Mouse (Mus musculus): ENCODE measurements around the gene Col8a2. TPM values are rescaled to one million over a fixed set of nuclear protein-coding genes. Genes with fewer than 3 reads are reported as not detected.

Gene Col8a2
- polyA plus RNA-seq, 1 experiment: 0.50 TPM

- no peak for DNase-seq (ENCODE audit: extremely low spot score in 1 of 2, low spot score in 1 of 2)
Measured at GRCm38 (mm10) chr4:126324861-126325260, 38.3 kb downstream of the Col8a2 start.

- no peak for DNase-seq (ENCODE audit: extremely low spot score in 1 of 2, low spot score in 1 of 2)
Measured at GRCm38 (mm10) chr4:126325281-126325861, 38.8 kb downstream of the Col8a2 start, which contains the start of gene Tekt2. TSS of gene Tekt2 (minus strand) at chr4:126325688.

- DNase-seq (ENCODE audit: extremely low spot score in 1 of 2, low spot score in 1 of 2): no peak
Measured at GRCm38 (mm10) chr4:126326036-126326435, 39.4 kb downstream of the Col8a2 start.

- DNase-seq (ENCODE audit: extremely low spot score in 1 of 2, low spot score in 1 of 2): no peak
Measured at GRCm38 (mm10) chr4:126330295-126330694, 43.7 kb downstream of the Col8a2 start.

DNA sequence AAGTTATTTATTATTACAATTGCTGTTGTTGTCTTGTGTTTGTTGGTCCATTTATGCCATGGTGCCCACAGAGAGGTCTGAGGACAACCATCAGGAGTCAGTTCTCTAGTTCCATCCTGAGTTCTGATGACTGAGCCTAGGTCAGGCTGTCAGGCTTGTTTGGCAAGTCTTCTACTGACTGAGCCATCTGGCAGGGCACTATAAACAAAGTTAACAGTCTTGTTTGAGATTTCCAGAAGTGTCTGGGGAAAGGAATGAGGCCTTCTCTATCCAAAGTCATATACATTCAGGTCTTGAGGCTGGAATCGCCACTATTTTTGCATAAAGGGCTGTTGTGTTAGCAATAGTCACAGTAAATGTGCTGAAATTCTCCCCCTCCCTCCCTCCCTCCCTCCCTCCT, 45.2 kb downstream of the Col8a2 start:
- DNase-seq (ENCODE audit: extremely low spot score in 1 of 2, low spot score in 1 of 2): no peak

GRCm38 (mm10) chr4:126332358-126332757, 45.8 kb downstream of the Col8a2 start:
- no peak for DNase-seq (ENCODE audit: extremely low spot score in 1 of 2, low spot score in 1 of 2)

DNA sequence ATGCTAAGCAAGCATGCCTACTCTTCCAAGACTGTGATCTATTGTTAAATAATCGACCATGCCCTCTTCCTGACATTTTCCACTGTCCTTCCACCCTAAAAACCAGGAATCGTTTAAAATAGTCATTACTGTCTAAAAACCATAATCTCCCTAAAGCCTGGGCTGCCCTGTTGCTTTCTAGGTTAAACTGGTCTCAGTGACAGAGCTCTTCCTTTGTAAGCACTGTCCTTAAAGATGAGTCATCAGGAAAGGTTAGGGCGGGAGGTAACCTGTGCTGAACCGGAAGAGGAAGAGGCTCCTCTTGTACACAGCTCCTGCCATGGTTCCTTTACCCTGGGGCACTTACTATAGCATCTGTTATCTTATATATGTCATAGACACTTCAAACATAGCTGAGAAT, 52.9 kb downstream of the Col8a2 start:
- no peak for DNase-seq (ENCODE audit: extremely low spot score in 1 of 2, low spot score in 1 of 2)

DNA sequence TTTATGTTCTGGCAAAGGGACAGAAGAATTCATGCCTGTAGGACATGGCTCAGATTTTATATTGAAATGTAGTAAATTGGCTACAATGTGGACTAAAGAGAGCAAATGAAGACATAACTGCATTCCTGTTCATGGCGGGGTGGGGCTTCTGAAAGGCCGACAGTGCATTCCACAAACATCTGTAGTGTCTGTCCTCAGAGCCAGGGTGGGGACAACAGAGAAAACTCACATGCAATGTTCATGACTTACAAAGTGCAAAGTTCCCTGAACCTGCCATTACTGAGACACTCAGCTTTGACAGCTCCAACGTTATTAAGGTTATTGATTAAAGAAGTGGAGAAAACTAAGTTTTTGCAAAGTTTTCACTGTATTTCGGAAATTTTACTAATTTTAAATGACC, 56.9 kb downstream of the Col8a2 start:
- no peak for DNase-seq (ENCODE audit: extremely low spot score in 1 of 2, low spot score in 1 of 2)

- DNase-seq (ENCODE audit: extremely low spot score in 1 of 2, low spot score in 1 of 2): no peak
Measured at GRCm38 (mm10) chr4:126360069-126360468, 73.5 kb downstream of the Col8a2 start.

Other genes starting within 250 kb of the Col8a2 start
- 76.9 and 82.6 TPM in 2 replicates for gene Mrps15, start 239.9 kb upstream of the Col8a2 start, polyA plus RNA-seq (2012; rRNA removed)
- gene Oscp1, start 228.2 kb upstream of the Col8a2 start, polyA plus RNA-seq (2012; rRNA removed): 19.7 and 22.3 TPM in 2 replicates
- gene Lsm10, start 190.2 kb upstream of the Col8a2 start, polyA plus RNA-seq (2012; rRNA removed): 25.3 and 26.7 TPM in 2 replicates
- 18.9 and 22.2 TPM in 2 replicates for gene Stk40, start 182.8 kb upstream of the Col8a2 start, polyA plus RNA-seq (2012; rRNA removed)
- 8.6 and 9.3 TPM in 2 replicates for gene Eva1b, start 139.0 kb upstream of the Col8a2 start, polyA plus RNA-seq (2012; rRNA removed)
- 1.0 TPM in 2 replicates for gene Sh3d21, start 123.3 kb upstream of the Col8a2 start, polyA plus RNA-seq (2012; rRNA removed)
- 95.8 and 103 TPM in 2 replicates for gene Thrap3, start 84.0 kb upstream of the Col8a2 start, polyA plus RNA-seq (2012; rRNA removed)
- gene Map7d1, start 30.4 kb upstream of the Col8a2 start, polyA plus RNA-seq (2012; rRNA removed): 201 and 206 TPM in 2 replicates
- 110 and 111 TPM in 2 replicates for gene Trappc3, start 24.5 kb upstream of the Col8a2 start, polyA plus RNA-seq (2012; rRNA removed)
- gene Adprhl2, start 34.9 kb downstream of the Col8a2 start, polyA plus RNA-seq (2012; rRNA removed): 41.7 and 41.8 TPM in 2 replicates
- 5.5 and 6.7 TPM in 2 replicates for gene Tekt2, start 38.9 kb downstream of the Col8a2 start, polyA plus RNA-seq (2012; rRNA removed)
- gene Ago3, start 142.8 kb downstream of the Col8a2 start, polyA plus RNA-seq (2012; rRNA removed): 10.9 and 11.5 TPM in 2 replicates
- gene Ago1, start 181.8 kb downstream of the Col8a2 start, polyA plus RNA-seq (2012; rRNA removed): 32.0 and 35.6 TPM in 2 replicates
- 6.4 and 6.8 TPM in 2 replicates for gene Ago4, start 246.7 kb downstream of the Col8a2 start, polyA plus RNA-seq (2012; rRNA removed)